In the genomic region with DNA sequence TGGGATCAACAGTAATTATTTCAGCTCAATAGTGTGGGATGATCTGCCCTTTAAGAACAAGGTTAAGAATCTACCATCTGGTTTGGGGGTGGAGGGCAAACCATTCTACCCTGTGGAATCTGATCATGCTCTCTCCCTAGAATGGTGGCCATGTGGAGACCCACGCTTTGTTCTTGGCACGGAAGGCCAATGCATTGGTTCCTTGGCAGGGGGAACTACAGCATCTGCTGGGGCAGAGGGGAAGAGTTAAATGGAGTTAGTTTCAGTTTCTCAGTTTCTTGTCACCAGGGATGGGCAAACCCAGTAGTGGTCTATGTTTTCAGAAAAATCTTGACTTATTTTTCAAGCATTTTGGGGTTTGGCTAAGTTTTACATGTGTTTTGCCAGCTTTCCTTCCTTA, we compare ENCODE assay signal across 20 mouse cellular contexts.
DNase-seq lines count a peak whose midpoint lies in the region; ATAC-seq lines count a peak whose summit lies in the region.
"Had no signal": no experiment of that assay in that cellular context is flagged by ENCODE, and none has a peak within 500 bp of the region (broad histone marks: within the 10 kb centered on the region; RNA-seq: fewer than 3 reads in every experiment).

No protein-coding gene starts in this region.

- ATAC-seq in cerebellum, adult (ENCODE audit: insufficient number of reproducible peaks, low FRiP score, low TSS enrichment): no peak
- no peak for ATAC-seq in neural tube, embryonic 13.5 days (ENCODE audit: low read depth)
- no peak for ATAC-seq in neural tube, embryonic 15.5 days (ENCODE audit: low FRiP score)
- ATAC-seq: CD4-positive, CD25-positive, alpha-beta regulatory T cell, adult 4 months; forebrain, embryonic 15.5 days; intestine, embryonic 16.5 days had no signal

- H3K27ac ChIP-seq in heart, embryonic 10.5 days: no peak overlapping the region
- 0 out of 2 replicates have a peak overlapping the region, but pooled peaks have one; percentile 14 for H3K27ac ChIP-seq in neural tube, embryonic 13.5 days (replicated peaks)
- no peak overlapping the region for H3K27ac ChIP-seq in neural tube, embryonic 15.5 days (replicated peaks)
- H3K27ac ChIP-seq: forebrain, embryonic 15.5 days; hindbrain, embryonic 12.5 days had no signal

- H3K9ac ChIP-seq in neural tube, embryonic 13.5 days: no peak overlapping the region
- H3K9ac ChIP-seq in neural tube, embryonic 15.5 days (replicated peaks): no peak overlapping the region
- H3K9ac ChIP-seq: forebrain, embryonic 15.5 days; heart, embryonic 12.5 days; hindbrain, embryonic 12.5 days had no signal

- intact Hi-C loops in heart, postnatal 36 days (cut with DNase I): no loop called here

- peaks cover 3% of the 10 kb centered on the region; the same call in 1 of the 2 replicates for H3K27me3 ChIP-seq in heart, embryonic 10.5 days (ENCODE audit: insufficient read depth, poor library complexity, severe bottlenecking)
- H3K27me3 ChIP-seq in neural tube, embryonic 13.5 days: no peaks in the 10 kb centered on the region
- H3K27me3 ChIP-seq in neural tube, embryonic 15.5 days (replicated peaks): no peaks in the 10 kb centered on the region
- H3K27me3 ChIP-seq: forebrain, embryonic 15.5 days; hindbrain, embryonic 12.5 days had no signal

- no peak overlapping the region for H3K4me2 ChIP-seq in neural tube, embryonic 13.5 days
- H3K4me2 ChIP-seq in neural tube, embryonic 15.5 days: no peak overlapping the region
- H3K4me2 ChIP-seq: forebrain, embryonic 15.5 days; heart, embryonic 12.5 days; hindbrain, embryonic 12.5 days had no signal

- WGBS in heart, embryonic 10.5 days: 87% methylated on average over 2 of the region's 2 CpGs
- WGBS in neural tube, embryonic 13.5 days: 84% methylated on average over 2 of the region's 2 CpGs
- 84% methylated on average over 2 of the region's 2 CpGs for WGBS in neural tube, embryonic 15.5 days

- no peak overlapping the region for H3K4me3 ChIP-seq in heart, embryonic 10.5 days
- H3K4me3 ChIP-seq in neural tube, embryonic 13.5 days: no peak overlapping the region
- no peak overlapping the region for H3K4me3 ChIP-seq in neural tube, embryonic 15.5 days (replicated peaks)
- H3K4me3 ChIP-seq: forebrain, embryonic 15.5 days; heart, embryonic 12.5 days; hindbrain, embryonic 12.5 days had no signal

- H3K9me3 ChIP-seq in heart, embryonic 10.5 days: no peaks in the 10 kb centered on the region
- H3K9me3 ChIP-seq in neural tube, embryonic 13.5 days: no peaks in the 10 kb centered on the region
- no peaks in the 10 kb centered on the region for H3K9me3 ChIP-seq in neural tube, embryonic 15.5 days (replicated peaks)
- H3K9me3 ChIP-seq: forebrain, embryonic 15.5 days; G1E; heart, embryonic 12.5 days; hindbrain, embryonic 12.5 days had no signal

- H3K4me1 ChIP-seq in heart, embryonic 10.5 days: peaks cover 8% of the 10 kb centered on the region
- H3K4me1 ChIP-seq in neural tube, embryonic 13.5 days (replicated peaks): peaks cover 9% of the 10 kb centered on the region
- peaks cover 10% of the 10 kb centered on the region for H3K4me1 ChIP-seq in neural tube, embryonic 15.5 days

- peak; percentile 78 to 86 for DNase-seq in cerebellum, postnatal 10 days
- DNase-seq in heart, embryonic 10.5 days (ENCODE audit: low spot score): peak; percentile 61
- no peak for DNase-seq in heart, postnatal 36 days
- peak; percentile 44 to 76 for DNase-seq in layer of hippocampus, postnatal 14 days (ENCODE audit: low spot score in 2 of 2)
- DNase-seq in layer of hippocampus, adult 11-12 months (ENCODE audit: low spot score): no peak
- DNase-seq: adrenal gland, postnatal 10 days; B cell, adult 2 months; cerebellum, adult 18-20 months; cerebellum, adult 9-11 months; gastrocnemius, postnatal 36 days; heart, adult 18-20 months had no signal

- H3K36me3 ChIP-seq in heart, embryonic 10.5 days: no peaks in the 10 kb centered on the region
- no peaks in the 10 kb centered on the region for H3K36me3 ChIP-seq in neural tube, embryonic 13.5 days
- H3K36me3 ChIP-seq in neural tube, embryonic 15.5 days: no peaks in the 10 kb centered on the region
- H3K36me3 ChIP-seq: forebrain, embryonic 15.5 days; G1E; heart, embryonic 12.5 days; hindbrain, embryonic 12.5 days had no signal

Comparison
In these comparisons a context has a peak if more than half of its experiments do, and no peak if none do; other contexts are left out.
1. DNase-seq: peak in cerebellum, postnatal 10 days (2 of 2), heart, embryonic 10.5 days (single experiment) and layer of hippocampus, postnatal 14 days (2 of 2); none in heart, postnatal 36 days (0 of 2) and layer of hippocampus, adult 11-12 months (single experiment).